Mouse (Mus musculus): Measurements from ENCODE around the gene Dbp. TPM values are rescaled to one million over a fixed set of nuclear protein-coding genes. Genes with fewer than 3 reads are reported as not detected.

Gene Dbp
- polyA plus RNA-seq, 2 experiments = 0.51 to 0.69 TPM

GRCm38 (mm10) chr7:45719738-45720412 lies 15.0 kb downstream of the Dbp start:
- H3K36me3 ChIP-seq (replicated peaks; ENCODE audit: control insufficient read depth, insufficient read depth, low read depth) = peaks cover 41% of the 10 kb centered on the region
- DNase-seq (ENCODE audit: low read depth in 3 of 3, low spot score in 3 of 3) (no peak), ATAC-seq (ENCODE audit: insufficient read depth) (no peak)
- WGBS (ENCODE audit: insufficient replicate concordance) = 84% methylated on average over 15 of the region's 16 CpGs
- peak overlapping the region; percentile 81 for H3K4me2 ChIP-seq (ENCODE audit: low read depth)
- H3K9ac ChIP-seq (replicated peaks) = peak overlapping the region; percentile 99
- H3K27ac ChIP-seq = no peak overlapping the region
- H3K27me3 ChIP-seq (ENCODE audit: control insufficient read depth, insufficient read depth, low read length) = no peaks in the 10 kb centered on the region
- no peaks in the 10 kb centered on the region for H3K9me3 ChIP-seq (ENCODE audit: control insufficient read depth, low read length)
- H3K4me3 ChIP-seq (ENCODE audit: insufficient read depth in 1 of 2, low read depth in 2 of 2, low read length in 2 of 2) = peak overlapping the region in 1 of 2 experiments; percentile 90; a peak in 2 of 4 replicates
- TF ChIP-seq EP300 (IDR thresholded peaks at IDR 0.05; ENCODE audit: low read depth) (no peak), CTCF (IDR thresholded peaks at IDR 0.05; ENCODE audit: low read depth) (no peak)
- H3K4me1 ChIP-seq (replicated peaks; ENCODE audit: control insufficient read depth in 2 of 2, insufficient read depth in 2 of 2, low read length in 1 of 2) = peaks cover 16 to 21% of the 10 kb centered on the region in 2 experiments

DNA sequence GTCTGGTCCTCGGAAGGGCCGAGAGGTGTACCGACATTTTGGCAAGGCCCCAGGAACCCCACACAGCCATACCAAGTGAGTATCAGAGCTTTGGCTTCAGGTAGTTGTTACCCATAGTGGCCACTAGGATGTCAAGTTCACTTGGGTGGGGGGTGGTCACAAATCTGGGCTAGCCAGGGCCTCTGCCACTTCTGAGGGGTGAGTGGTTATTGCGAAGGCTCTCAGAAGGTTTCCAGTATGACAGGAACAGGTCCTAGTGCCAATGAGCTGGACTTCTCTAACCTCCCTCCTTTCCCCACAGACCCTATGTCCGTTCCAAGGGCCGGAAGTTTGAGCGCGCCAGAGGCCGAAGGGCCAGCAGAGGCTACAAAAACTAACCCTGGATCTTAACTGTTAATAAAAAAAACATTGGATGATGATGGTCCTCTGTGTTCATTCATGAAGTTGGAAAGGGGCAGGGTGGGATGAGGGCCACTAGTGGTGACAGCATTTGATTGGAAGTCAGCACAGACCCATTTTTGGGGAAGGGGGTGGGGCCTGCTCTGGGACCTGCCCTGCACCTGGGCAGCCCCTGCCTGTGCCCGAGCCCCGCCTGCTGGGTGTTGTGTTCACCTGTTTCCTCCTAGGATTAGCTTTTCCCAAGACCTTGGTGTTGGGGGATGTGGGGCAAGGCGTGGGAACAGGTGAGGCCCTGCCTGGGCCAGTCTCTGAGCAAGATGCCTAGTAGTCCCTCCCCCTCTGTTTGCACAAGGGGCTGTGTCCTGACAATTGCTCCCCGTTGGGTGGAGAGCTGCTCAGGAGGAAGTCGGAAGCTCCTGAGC lies 15.7 kb downstream of the Dbp start, which contains the start of gene Fam83e:
Gene Fam83e (plus strand): TSS at position 800 of the 821 bp plus-strand sequence.
- H3K36me3 ChIP-seq (replicated peaks; ENCODE audit: control insufficient read depth, insufficient read depth, low read depth) = peaks cover 41% of the 10 kb centered on the region
- no peak for TF ChIP-seq EP300 (IDR thresholded peaks at IDR 0.05; ENCODE audit: low read depth)
- peak; percentile 41 for TF ChIP-seq CTCF (IDR thresholded peaks at IDR 0.05; ENCODE audit: low read depth)
- no peak within 1 kb of the TSS for H3K9ac ChIP-seq (replicated peaks)
- no peak for DNase-seq (ENCODE audit: low read depth in 3 of 3, low spot score in 3 of 3)
- 0 out of 4 replicates have a peak within 1 kb of the TSS, but pooled peaks of 1 of the 2 experiments have one; percentile 10 for H3K4me3 ChIP-seq (ENCODE audit: insufficient read depth in 1 of 2, low read depth in 2 of 2, low read length in 2 of 2)
- H3K27me3 ChIP-seq (ENCODE audit: control insufficient read depth, insufficient read depth, low read length) = no peaks in the 10 kb centered on the region
- peaks cover 13 to 17% of the 10 kb centered on the region in 2 experiments for H3K4me1 ChIP-seq (replicated peaks; ENCODE audit: control insufficient read depth in 2 of 2, insufficient read depth in 2 of 2, low read length in 1 of 2)
- ATAC-seq (ENCODE audit: insufficient read depth) = no peak
- WGBS (ENCODE audit: insufficient replicate concordance) = 77% methylated on average over 14 of the region's 14 CpGs
- H3K9me3 ChIP-seq (ENCODE audit: control insufficient read depth, low read length) = no peaks in the 10 kb centered on the region
- H3K4me2 ChIP-seq (ENCODE audit: low read depth) = peak within 1 kb of the TSS; percentile 81; the same call in 1 of the 2 replicates
- H3K27ac ChIP-seq = no peak within 1 kb of the TSS

DNA sequence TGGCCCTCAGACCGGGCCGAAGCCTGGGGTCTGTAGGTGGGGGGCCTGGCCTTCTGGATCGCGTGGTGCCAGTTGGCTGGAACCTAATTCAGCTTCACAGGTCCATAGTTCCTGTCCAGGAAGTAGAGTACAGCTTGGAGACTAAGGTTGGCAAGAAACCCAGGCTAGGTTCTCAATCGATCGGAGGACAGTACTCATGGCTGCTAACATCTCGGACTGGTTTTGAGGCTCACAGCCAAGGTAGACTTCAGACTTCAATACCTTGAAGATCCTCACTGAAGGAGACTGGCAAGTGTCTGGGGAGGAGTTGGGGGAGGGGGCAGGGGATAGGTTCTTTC lies 16.3 kb downstream of the Dbp start:
- DNase-seq (ENCODE audit: low read depth in 3 of 3, low spot score in 3 of 3) = no peak
- Histone ChIP-seq H3K9me3 (ENCODE audit: control insufficient read depth, low read length) (no peaks in the 10 kb centered on the region), H3K4me2 (ENCODE audit: low read depth) (no peak overlapping the region), H3K9ac (replicated peaks) (no peak overlapping the region), H3K4me3 (ENCODE audit: insufficient read depth in 1 of 2, low read depth in 2 of 2, low read length in 2 of 2) (no peak overlapping the region), H3K27me3 (ENCODE audit: control insufficient read depth, insufficient read depth, low read length) (no peaks in the 10 kb centered on the region), H3K36me3 (replicated peaks; ENCODE audit: control insufficient read depth, insufficient read depth, low read depth) (peaks cover 41% of the 10 kb centered on the region), H3K4me1 (replicated peaks; ENCODE audit: control insufficient read depth in 2 of 2, insufficient read depth in 2 of 2, low read length in 1 of 2) (peaks cover 8 to 13% of the 10 kb centered on the region in 2 experiments; a peak in 2 of 4 replicates), H3K27ac (no peak overlapping the region)
- TF ChIP-seq EP300 (IDR thresholded peaks at IDR 0.05; ENCODE audit: low read depth) (no peak), CTCF (IDR thresholded peaks at IDR 0.05; ENCODE audit: low read depth) (no peak)
- ATAC-seq (ENCODE audit: insufficient read depth) = no peak
- 69% methylated on average over 7 of the region's 7 CpGs for WGBS (ENCODE audit: insufficient replicate concordance)

DNA sequence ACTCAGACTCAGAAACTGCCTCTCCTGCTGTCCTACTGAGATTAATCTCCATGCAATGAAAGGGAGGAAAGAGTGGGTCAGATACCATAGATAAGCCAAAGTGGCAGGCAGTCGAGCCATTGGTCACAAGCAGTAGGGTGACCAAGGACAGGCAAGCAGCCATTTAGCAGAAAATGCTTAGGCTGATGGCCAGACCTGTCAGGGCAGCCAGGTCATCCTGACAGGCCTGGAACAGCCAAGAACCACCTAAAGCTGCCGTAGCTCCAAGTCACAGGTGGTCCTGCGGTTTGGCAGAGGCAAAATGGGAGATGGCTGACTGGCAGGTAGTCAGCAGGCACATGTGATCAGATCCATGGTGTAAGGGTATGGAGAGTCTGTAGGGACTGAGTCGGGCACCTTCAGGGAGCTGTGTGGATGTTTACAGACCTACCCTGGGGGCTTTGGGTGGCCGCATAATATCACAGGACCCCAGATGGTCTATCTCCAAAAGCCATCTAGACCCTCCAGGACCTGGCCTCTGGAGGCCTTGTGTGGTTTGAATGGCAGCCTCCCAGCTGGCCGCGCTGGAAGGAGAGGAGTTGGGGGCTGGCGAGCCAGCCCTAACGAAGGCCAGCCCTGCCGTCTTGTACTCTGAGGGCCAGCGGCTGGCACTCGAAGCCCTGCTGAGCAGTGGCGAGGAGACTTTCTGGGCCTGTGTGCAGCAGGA lies 16.9 kb downstream of the Dbp start:
- H3K4me3 ChIP-seq (ENCODE audit: insufficient read depth in 1 of 2, low read depth in 2 of 2, low read length in 2 of 2) = no peak overlapping the region
- no peak for DNase-seq (ENCODE audit: low read depth in 3 of 3, low spot score in 3 of 3)
- no peak overlapping the region for H3K27ac ChIP-seq
- H3K9ac ChIP-seq (replicated peaks) = no peak overlapping the region
- peaks cover 3 to 8% of the 10 kb centered on the region in 2 experiments; a peak in 1 of 4 replicates for H3K4me1 ChIP-seq (replicated peaks; ENCODE audit: control insufficient read depth in 2 of 2, insufficient read depth in 2 of 2, low read length in 1 of 2)
- 63% methylated on average over 13 of the region's 13 CpGs for WGBS (ENCODE audit: insufficient replicate concordance)
- peaks cover 41% of the 10 kb centered on the region for H3K36me3 ChIP-seq (replicated peaks; ENCODE audit: control insufficient read depth, insufficient read depth, low read depth)
- no peak for ATAC-seq (ENCODE audit: insufficient read depth)
- H3K27me3 ChIP-seq (ENCODE audit: control insufficient read depth, insufficient read depth, low read length) = no peaks in the 10 kb centered on the region
- H3K9me3 ChIP-seq (ENCODE audit: control insufficient read depth, low read length) = no peaks in the 10 kb centered on the region
- no peak overlapping the region for H3K4me2 ChIP-seq (ENCODE audit: low read depth)
- TF ChIP-seq CTCF (IDR thresholded peaks at IDR 0.05; ENCODE audit: low read depth) = no peak
- no peak for TF ChIP-seq EP300 (IDR thresholded peaks at IDR 0.05; ENCODE audit: low read depth)
